Mouse (Mus musculus): ENCODE measurements around the gene Lamtor1.

- no peak for TF ChIP-seq CTCF (IDR thresholded peaks at IDR 0.05; ENCODE audit: low read depth, low read length)
- TF ChIP-seq EP300 (IDR thresholded peaks at IDR 0.05; ENCODE audit: insufficient read depth, low read depth, low read length) = no peak
- TF ChIP-seq POLR2A (IDR thresholded peaks at IDR 0.05; ENCODE audit: insufficient read depth, low read length) = no peak
Measured at GRCm38 (mm10) chr7:101888460-101888859, 17.2 kb upstream of the Lamtor1 start.
